Mouse (Mus musculus) stomach, embryonic 14.5 days (tissue): ENCODE measurements around the gene Plb1. TPM values are rescaled to one million over a fixed set of nuclear protein-coding genes. Genes with fewer than 3 reads are reported as not detected.

Experiments used
- ATAC-seq: fragments of 200-750 bp; cut with Nextera tagmentation; 2 replicates; pipeline ENCODE4 v1.8.0; 2017; ENCODE audit warnings: low read depth, moderate TSS enrichment; ENCODE audit not compliant: insufficient number of reproducible peaks, insufficient read depth, low FRiP score
- H3K27ac ChIP-seq: fragments of 300-500 bp; sonication (generic); 2 replicates; pipeline ENCODE4 v1.5.1; 2014; ENCODE audit warnings: mild to moderate bottlenecking, low read length, moderate library complexity, mixed read lengths
- H3K27me3 ChIP-seq: fragments of 300-500 bp; sonication (generic); 2 replicates; pipeline ENCODE4 v1.6.1; 2014; ENCODE audit warnings: low read length, control low read depth, mixed read lengths; ENCODE audit not compliant: control insufficient read depth, insufficient read depth
- H3K36me3 ChIP-seq: fragments of 300-500 bp; sonication (generic); 2 replicates; pipeline ENCODE4 v1.6.1; 2014; ENCODE audit warnings: mild to moderate bottlenecking, control low read depth, low read length, moderate library complexity, mixed read lengths; ENCODE audit not compliant: control insufficient read depth, insufficient read depth
- H3K4me1 ChIP-seq: fragments of 300-500 bp; sonication (generic); 2 replicates; pipeline ENCODE4 v1.6.1; 2014; ENCODE audit warnings: low read length, control low read depth, mixed read lengths; ENCODE audit not compliant: control insufficient read depth, insufficient read depth
- H3K4me2 ChIP-seq: fragments of 300-500 bp; sonication (generic); replicated peaks from 2 replicates; pipeline ENCODE4 v1.6.1; 2014; ENCODE audit warnings: low read depth, low read length, control low read depth
- H3K4me3 ChIP-seq: fragments of 300-500 bp; sonication (generic); 2 replicates; pipeline ENCODE4 v1.5.1; 2014; ENCODE audit warnings: low read depth, low read length, control low read depth
- H3K9ac ChIP-seq: fragments of 300-500 bp; sonication (generic); replicated peaks from 2 replicates; pipeline ENCODE4 v1.6.1; 2014; ENCODE audit warnings: low read depth, mild to moderate bottlenecking, control low read depth, low read length, moderate library complexity, mixed read lengths
- H3K9me3 ChIP-seq: fragments of 300-500 bp; sonication (generic); 2 replicates; pipeline ENCODE4 v1.6.1; 2016; ENCODE audit warnings: low read depth, low read length, control low read depth; ENCODE audit not compliant: control insufficient read depth
- WGBS: fragments of 180-500 bp; shearing (Covaris S2); extraction: QIAGEN DNeasy Blood & Tissue Kit; methylation state at CpG from one replicate; pipeline ENCODE4 v1.1.7; 2014; 5-methylcytosine and 5-hydroxymethylcytosine counted together
- polyA plus RNA-seq: library from polyadenylated mRNA; unstranded; fragments of >200 nt; fragmentation: Nextera tagmentation; extraction: Ambion mirVana; gene quantifications from 2 replicates; pipeline ENCODE4 v1.2.1, GENCODE M21; 2014

The Plb1 gene
- polyA plus RNA-seq, 1 experiment from 2014 or later: 1.0 TPM

DNA sequence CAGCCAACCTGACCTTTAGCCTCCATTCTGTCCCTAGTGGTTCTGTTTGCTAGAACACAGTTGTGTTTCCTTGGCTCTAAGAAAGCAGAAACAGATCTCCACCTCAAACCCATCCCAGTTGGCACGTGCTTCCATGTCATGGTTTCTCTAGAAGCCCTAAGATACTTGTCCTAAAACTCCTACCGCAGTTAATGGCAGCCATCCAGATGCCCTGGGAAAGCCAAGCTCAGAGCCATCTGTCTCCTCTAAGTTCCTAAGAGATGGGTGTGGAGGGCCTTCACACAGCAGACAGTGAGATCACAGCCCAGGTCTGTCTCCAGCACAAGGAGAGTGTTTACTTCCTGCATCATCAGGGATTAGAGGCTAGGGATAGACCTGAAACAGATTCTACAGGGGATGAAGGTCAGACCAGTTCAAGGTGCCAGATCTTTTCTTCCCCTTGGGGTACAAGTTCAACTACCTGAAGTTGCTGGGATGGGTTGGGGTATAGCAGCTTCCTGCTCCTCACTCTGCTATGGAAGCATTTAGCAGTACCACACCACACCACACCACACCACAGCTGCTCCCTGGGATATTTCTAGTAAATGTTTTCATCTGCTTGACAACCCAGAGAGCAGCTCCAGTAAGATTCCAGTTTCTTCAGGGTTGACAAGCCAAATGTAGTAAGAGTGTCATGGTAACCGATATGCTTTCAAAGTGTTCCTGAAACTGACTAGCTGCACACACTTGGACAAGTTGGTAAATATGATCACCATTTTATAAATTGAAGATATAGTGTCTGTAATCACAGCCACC is 129.1 kb downstream of the Plb1 start:
- Histone ChIP-seq H3K4me1 (no peaks in the 10 kb centered on the region), H3K36me3 (no peaks in the 10 kb centered on the region), H3K27ac (no peak overlapping the region), H3K27me3 (no peaks in the 10 kb centered on the region), H3K4me3 (no peak overlapping the region), H3K9ac (no peak overlapping the region), H3K4me2 (no peak overlapping the region), H3K9me3 (no peaks in the 10 kb centered on the region)
- WGBS: 84% methylated on average over 3 of the region's 3 CpGs
- no peak for ATAC-seq

GRCm38 (mm10) chr5:32369391-32369790 is 136.9 kb downstream of the Plb1 start:
- Histone ChIP-seq H3K4me1 (no peaks in the 10 kb centered on the region), H3K4me2 (no peak overlapping the region), H3K4me3 (no peak overlapping the region), H3K9me3 (no peaks in the 10 kb centered on the region), H3K9ac (no peak overlapping the region), H3K27ac (no peak overlapping the region), H3K27me3 (no peaks in the 10 kb centered on the region), H3K36me3 (no peaks in the 10 kb centered on the region)
- no peak for ATAC-seq
- WGBS: 79% methylated on average over 1 of the region's 1 CpGs

DNA sequence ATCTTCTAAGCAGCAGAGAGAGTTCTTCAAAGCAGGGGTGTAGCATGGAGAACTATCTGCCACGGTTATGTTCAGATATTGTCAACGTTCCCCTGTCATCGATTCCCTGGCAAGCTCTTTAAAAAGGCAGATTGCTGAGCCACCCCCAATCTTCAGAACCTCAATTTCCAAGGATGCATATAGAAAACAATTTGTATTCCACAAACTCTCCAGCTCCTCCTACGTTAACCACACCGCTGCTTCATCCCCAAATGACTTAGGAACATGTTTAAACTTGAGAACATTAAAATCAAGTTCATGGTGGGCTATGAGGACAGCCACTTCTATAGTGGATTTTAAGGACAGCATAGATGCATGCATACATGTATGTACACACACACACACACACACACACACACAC is 138.7 kb downstream of the Plb1 start:
- 85% methylated on average over 5 of the region's 5 CpGs for WGBS
- no peaks in the 10 kb centered on the region for H3K36me3 ChIP-seq
- H3K4me2 ChIP-seq: no peak overlapping the region

GRCm38 (mm10) chr5:32378546-32378945 is 146.0 kb downstream of the Plb1 start:
- Histone ChIP-seq H3K27ac (no peak overlapping the region), H3K4me2 (no peak overlapping the region), H3K27me3 (no peaks in the 10 kb centered on the region), H3K9me3 (no peaks in the 10 kb centered on the region), H3K9ac (no peak overlapping the region), H3K36me3 (no peaks in the 10 kb centered on the region), H3K4me1 (peaks cover 11% of the 10 kb centered on the region; the same call in 1 of the 2 replicates), H3K4me3 (no peak overlapping the region)
- WGBS: 42% methylated on average over 3 of the region's 3 CpGs
- peak; percentile 42; the same call in 1 of the 2 replicates for ATAC-seq

More for the DNA sequence above, 138.7 kb downstream of the Plb1 start:
- H3K9ac ChIP-seq: no peak overlapping the region
- H3K27ac ChIP-seq: no peak overlapping the region
- H3K4me1 ChIP-seq: no peaks in the 10 kb centered on the region
- no peaks in the 10 kb centered on the region for H3K9me3 ChIP-seq
- ATAC-seq: no peak
- H3K27me3 ChIP-seq: no peaks in the 10 kb centered on the region
- no peak overlapping the region for H3K4me3 ChIP-seq

GRCm38 (mm10) chr5:32388656-32389055 is 156.1 kb downstream of the Plb1 start:
- H3K9ac ChIP-seq: no peak overlapping the region
- 0 out of 2 replicates have a peak, but pooled peaks cover under 1% of the 10 kb centered on the region for H3K4me1 ChIP-seq
- H3K27me3 ChIP-seq: no peaks in the 10 kb centered on the region
- ATAC-seq: peak; percentile 51; the same call in 1 of the 2 replicates
- no peaks in the 10 kb centered on the region for H3K36me3 ChIP-seq
- H3K4me2 ChIP-seq: no peak overlapping the region
- no peak overlapping the region for H3K4me3 ChIP-seq
- H3K27ac ChIP-seq: peak overlapping the region; percentile 34
- no peaks in the 10 kb centered on the region for H3K9me3 ChIP-seq

GRCm38 (mm10) chr5:32390295-32390694 is 157.8 kb downstream of the Plb1 start:
- 69% methylated on average over 5 of the region's 5 CpGs for WGBS
- Histone ChIP-seq H3K27me3 (no peaks in the 10 kb centered on the region), H3K27ac (no peak overlapping the region), H3K9ac (no peak overlapping the region), H3K4me2 (no peak overlapping the region), H3K9me3 (no peaks in the 10 kb centered on the region), H3K4me3 (no peak overlapping the region), H3K4me1 (no peaks in the 10 kb centered on the region), H3K36me3 (no peaks in the 10 kb centered on the region)
- ATAC-seq: no peak

GRCm38 (mm10) chr5:32392281-32392680 is 159.8 kb downstream of the Plb1 start:
- Histone ChIP-seq H3K4me3 (no peak overlapping the region), H3K4me2 (no peak overlapping the region), H3K9me3 (no peaks in the 10 kb centered on the region), H3K4me1 (no peaks in the 10 kb centered on the region), H3K9ac (no peak overlapping the region), H3K27ac (no peak overlapping the region), H3K27me3 (no peaks in the 10 kb centered on the region), H3K36me3 (no peaks in the 10 kb centered on the region)
- no peak for ATAC-seq

DNA sequence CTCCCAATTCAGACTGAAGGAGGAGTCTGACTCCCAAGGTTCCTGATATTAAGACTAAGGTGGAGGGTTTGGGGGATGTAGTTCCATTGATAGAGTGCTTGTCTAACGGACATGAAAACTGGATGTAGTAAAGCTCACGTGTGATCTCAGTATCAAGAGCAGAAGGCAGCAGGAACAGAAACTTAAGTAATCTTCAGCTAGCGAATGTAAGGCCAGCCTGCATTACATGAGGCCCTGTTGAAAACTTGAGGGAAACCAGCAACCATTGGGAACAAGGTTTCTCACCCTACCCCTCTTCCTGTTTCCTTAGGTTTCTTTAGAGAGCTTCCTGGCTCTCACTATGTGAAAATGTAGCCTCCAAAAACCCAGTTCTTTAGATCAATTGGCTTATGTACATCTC is 162.1 kb downstream of the Plb1 start:
- H3K27ac ChIP-seq: peak overlapping the region; percentile 21; the same call in 1 of the 2 replicates
- H3K4me3 ChIP-seq: no peak overlapping the region
- H3K4me2 ChIP-seq: no peak overlapping the region
- no peaks in the 10 kb centered on the region for H3K9me3 ChIP-seq
- no peaks in the 10 kb centered on the region for H3K27me3 ChIP-seq
- WGBS: 79% methylated on average over 3 of the region's 3 CpGs
- no peak overlapping the region for H3K9ac ChIP-seq
- peaks cover 9% of the 10 kb centered on the region; the same call in 1 of the 2 replicates for H3K4me1 ChIP-seq
- no peak for ATAC-seq
- no peaks in the 10 kb centered on the region for H3K36me3 ChIP-seq
